Mouse (Mus musculus) cerebellum, adult 2 months (tissue): ENCODE results near the gene Hist1h2bg. TPM values are rescaled to one million over a fixed set of nuclear protein-coding genes. Genes with fewer than 3 reads are reported as not detected.
"Not testable (repeated sequence)": the region's sequence is repeated elsewhere in the genome, so short reads cannot be mapped to it uniquely, and the experiment has no call there.

Experiments used
- DNase-seq, 2 experiments: peaks; one replicate each; pipeline ENCODE4 v3.0.0; 2021
- H3K27ac ChIP-seq: fragments of 200-500 bp; 2 replicates; pipeline ENCODE4 v1.5.1; 2012; ENCODE audit warnings: low read length, control low read depth, inconsistent platforms; ENCODE audit not compliant: insufficient read depth
- H3K27me3 ChIP-seq: fragments of 200-500 bp; 2 replicates; pipeline ENCODE4 v1.6.1; 2012; ENCODE audit warnings: inconsistent platforms, mild to moderate bottlenecking, low read length, moderate library complexity; ENCODE audit not compliant: control insufficient read depth, insufficient read depth
- H3K4me1 ChIP-seq: fragments of 200-500 bp; 2 replicates; pipeline ENCODE4 v1.6.1; 2011; ENCODE audit warnings: low read length; ENCODE audit not compliant: control insufficient read depth, insufficient read depth
- H3K4me3 ChIP-seq: fragments of 200-500 bp; replicated peaks from 2 replicates; pipeline ENCODE3; 2011; ENCODE audit warnings: mild to moderate bottlenecking, low read depth, low read length, control low read depth; ENCODE audit not compliant: insufficient read depth
- CTCF ChIP-seq: fragments of 200-500 bp; IDR thresholded peaks from 2 replicates; pipeline ENCODE4 v1.5.1; 2011; ENCODE audit warnings: low read depth, mild to moderate bottlenecking, control low read depth, low read length, moderate library complexity, borderline replicate concordance; ENCODE audit not compliant: insufficient read depth
- POLR2A ChIP-seq: fragments of 200-500 bp; IDR thresholded peaks from 2 replicates; pipeline ENCODE4 v1.6.1; 2011; ENCODE audit warnings: low read length, control low read depth, borderline replicate concordance; ENCODE audit not compliant: insufficient read depth
- WGBS: fragments of 180-500 bp; shearing (Covaris S2); methylation state at CpG from one replicate; pipeline ENCODE4 v1.1.7; 2018; 5-methylcytosine and 5-hydroxymethylcytosine counted together
- polyA plus RNA-seq: library from polyadenylated mRNA; depleted of rRNA; stranded (reverse); fragments of >200 nt; gene quantifications from 2 replicates; pipeline ENCODE4 v1.2.3, GENCODE M21; 2012

Hist1h2bg gene
- polyA plus RNA-seq, 1 experiment: 9.3 TPM

- Histone ChIP-seq H3K4me3 (no peak overlapping the region), H3K4me1 (peaks cover 4% of the 10 kb centered on the region; the same call in 1 of the 2 replicates), H3K27ac (no peak overlapping the region), H3K27me3 (no peaks in the 10 kb centered on the region)
- no peak for TF ChIP-seq CTCF
- TF ChIP-seq POLR2A: no peak
- DNase-seq: no peak
- WGBS: 10% methylated on average over 7 of the region's 7 CpGs
Observed at GRCm38 (mm10) chr13:23536076-23536822, 34.9 kb upstream of the Hist1h2bg start.

- TF ChIP-seq CTCF: no peak
- no peak for TF ChIP-seq POLR2A
- Histone ChIP-seq H3K27me3 (no peaks in the 10 kb centered on the region), H3K4me3 (no peak overlapping the region), H3K27ac (no peak overlapping the region), H3K4me1 (peaks cover 4% of the 10 kb centered on the region; the same call in 1 of the 2 replicates)
- WGBS: 81% methylated on average over 3 of the region's 3 CpGs
- DNase-seq: no peak
Observed at GRCm38 (mm10) chr13:23537006-23537710, 34.0 kb upstream of the Hist1h2bg start.

GRCm38 (mm10) chr13:23538249-23538648, 32.9 kb upstream of the Hist1h2bg start:
- H3K27me3 ChIP-seq: no peaks in the 10 kb centered on the region
- DNase-seq: no peak
- no peak overlapping the region for H3K4me3 ChIP-seq
- H3K27ac ChIP-seq: no peak overlapping the region
- WGBS: 58% methylated on average over 5 of the region's 5 CpGs
- TF ChIP-seq POLR2A (no peak), CTCF (no peak)
- peaks cover 4% of the 10 kb centered on the region; the same call in 1 of the 2 replicates for H3K4me1 ChIP-seq

GRCm38 (mm10) chr13:23539821-23540220, 31.4 kb upstream of the Hist1h2bg start:
- H3K4me3 ChIP-seq, H3K27ac ChIP-seq, H3K27me3 ChIP-seq, DNase-seq, H3K4me1 ChIP-seq: not testable (repeated sequence)
- WGBS: 83% methylated on average over 1 of the region's 1 CpGs

GRCm38 (mm10) chr13:23541497-23541896, 29.7 kb upstream of the Hist1h2bg start:
- H3K27ac ChIP-seq: no peak overlapping the region
- no peaks in the 10 kb centered on the region for H3K27me3 ChIP-seq
- DNase-seq: no peak
- WGBS: 90% methylated on average over 3 of the region's 3 CpGs
- H3K4me1 ChIP-seq: no peaks in the 10 kb centered on the region
- TF ChIP-seq POLR2A (no peak), CTCF (no peak)
- no peak overlapping the region for H3K4me3 ChIP-seq

GRCm38 (mm10) chr13:23542225-23542980, 28.8 kb upstream of the Hist1h2bg start:
- DNase-seq, H3K4me1 ChIP-seq, H3K4me3 ChIP-seq, H3K27ac ChIP-seq, H3K27me3 ChIP-seq: not testable (repeated sequence)
- 19% methylated on average over 3 of the region's 3 CpGs for WGBS

- WGBS: under 1% methylated on average over 40 of the region's 42 CpGs
- peak; percentile 62 to 76 for DNase-seq
- H3K4me1 ChIP-seq, H3K27ac ChIP-seq, H3K27me3 ChIP-seq: not testable (repeated sequence)
- peak within 1 kb of the TSS; percentile 64 for H3K4me3 ChIP-seq
Observed at GRCm38 (mm10) chr13:23542999-23543607, 28.1 kb upstream of the Hist1h2bg start, which contains the start of gene Hist1h2bh. TSS of gene Hist1h2bh (minus strand) at chr13:23543392.
